Mouse (Mus musculus) hindbrain, embryonic 16.5 days (tissue): ENCODE measurements around the gene Mrps27. TPM values are rescaled to one million over a fixed set of nuclear protein-coding genes. Genes with fewer than 3 reads are reported as not detected.

Experiments
- ATAC-seq: fragments of 200-750 bp; cut with Nextera tagmentation; 2 replicates; pipeline ENCODE4 v1.8.0; 2017; ENCODE audit warnings: moderate TSS enrichment, moderate library complexity
- H3K27ac ChIP-seq: fragments of 300-500 bp; sonication (generic); 2 replicates; pipeline ENCODE4 v1.5.1; 2014; ENCODE audit warnings: low read depth, mild to moderate bottlenecking, control low read depth, low read length, moderate library complexity
- H3K27me3 ChIP-seq: fragments of 300-500 bp; sonication (generic); replicated peaks from 2 replicates; pipeline ENCODE4 v1.6.1; 2014; ENCODE audit warnings: low read length; ENCODE audit not compliant: control insufficient read depth, insufficient read depth
- H3K36me3 ChIP-seq: fragments of 300-500 bp; sonication (generic); 2 replicates; pipeline ENCODE4 v1.6.1; 2014; ENCODE audit warnings: mild to moderate bottlenecking, low read length, moderate library complexity, mixed read lengths; ENCODE audit not compliant: control insufficient read depth, insufficient read depth
- H3K4me1 ChIP-seq: fragments of 300-500 bp; sonication (generic); 2 replicates; pipeline ENCODE4 v1.6.1; 2014; ENCODE audit warnings: low read depth, low read length; ENCODE audit not compliant: control insufficient read depth, insufficient read depth
- H3K4me2 ChIP-seq: fragments of 300-500 bp; sonication (generic); 2 replicates; pipeline ENCODE4 v1.6.1; 2014; ENCODE audit warnings: mild to moderate bottlenecking, low read length, control low read depth, moderate library complexity
- H3K4me3 ChIP-seq: fragments of 300-500 bp; sonication (generic); 2 replicates; pipeline ENCODE4 v1.5.1; 2014; ENCODE audit warnings: mild to moderate bottlenecking, low read length, control low read depth, moderate library complexity
- H3K9ac ChIP-seq: fragments of 300-500 bp; sonication (generic); 2 replicates; pipeline ENCODE4 v1.6.1; 2014; ENCODE audit warnings: low read depth, mild to moderate bottlenecking, control low read depth, low read length, moderate library complexity
- H3K9me3 ChIP-seq: fragments of 300-500 bp; sonication (generic); 2 replicates; pipeline ENCODE4 v1.6.1; 2014; ENCODE audit warnings: mild to moderate bottlenecking, low read length, moderate library complexity; ENCODE audit not compliant: control insufficient read depth
- WGBS: fragments of 180-500 bp; shearing (Covaris S2); extraction: QIAGEN DNeasy Blood & Tissue Kit; methylation state at CpG from one replicate; pipeline ENCODE4 v1.1.7; 2014; 5-methylcytosine and 5-hydroxymethylcytosine counted together
- polyA plus RNA-seq: library from polyadenylated mRNA; unstranded; fragments of >200 nt; fragmentation: Nextera tagmentation; extraction: Ambion mirVana; gene quantifications from 2 replicates; pipeline ENCODE4 v1.2.1, GENCODE M21; 2015

Mrps27 gene
- polyA plus RNA-seq, 1 experiment from 2014 or later: 47.6 TPM

DNA sequence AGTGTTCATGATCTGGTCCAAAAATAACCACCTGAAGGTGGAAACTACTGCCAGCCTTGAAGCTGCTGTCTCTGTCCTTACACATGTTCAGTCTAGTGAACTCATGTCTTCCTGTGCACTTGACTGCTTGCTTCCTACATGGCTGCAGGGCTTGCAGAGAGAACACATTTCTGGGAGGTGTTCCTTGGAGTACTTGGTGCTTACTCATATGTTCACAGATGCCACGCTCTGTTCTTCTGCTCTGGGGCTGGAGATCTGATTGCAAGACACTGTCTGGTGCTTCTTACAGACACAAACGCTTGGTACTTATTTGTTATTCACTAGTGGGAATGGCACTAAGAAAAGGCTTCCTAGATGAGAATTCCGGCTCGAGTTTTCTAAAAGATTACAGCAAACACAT is 117.3 kb downstream of the Mrps27 start:
- H3K4me1 ChIP-seq: peaks cover 23% of the 10 kb centered on the region
- no peaks in the 10 kb centered on the region for H3K27me3 ChIP-seq
- ATAC-seq: no peak
- 0 out of 2 replicates have a peak, but pooled peaks cover 4% of the 10 kb centered on the region for H3K36me3 ChIP-seq
- no peak overlapping the region for H3K4me2 ChIP-seq
- H3K4me3 ChIP-seq: no peak overlapping the region
- H3K9me3 ChIP-seq: no peaks in the 10 kb centered on the region
- H3K27ac ChIP-seq: no peak overlapping the region
- WGBS: 88% methylated on average over 4 of the region's 4 CpGs
- no peak overlapping the region for H3K9ac ChIP-seq

DNA sequence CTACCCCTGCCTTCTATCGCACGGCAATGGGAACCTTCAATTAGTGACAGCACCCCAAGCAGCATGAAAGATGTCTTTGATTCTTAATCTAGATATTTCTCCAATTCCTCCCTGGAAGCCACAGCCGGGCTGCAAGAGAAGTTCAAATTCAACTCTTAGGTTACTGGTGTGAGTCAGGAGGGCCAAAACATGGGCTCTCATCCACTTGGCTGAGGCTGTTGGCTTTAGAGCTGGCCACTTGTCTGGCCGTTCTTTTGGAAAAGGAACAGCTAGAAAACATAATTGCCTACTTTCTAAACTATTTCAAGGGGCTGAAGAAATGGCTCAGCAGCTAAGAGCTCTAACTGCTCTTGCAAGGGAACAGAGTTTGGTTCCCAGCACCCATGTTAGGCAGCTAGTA is 120.0 kb downstream of the Mrps27 start:
- 0 out of 2 replicates have a peak, but pooled peaks cover 4% of the 10 kb centered on the region for H3K36me3 ChIP-seq
- H3K4me1 ChIP-seq: peaks cover 20% of the 10 kb centered on the region
- H3K9ac ChIP-seq: no peak overlapping the region
- 68% methylated on average over 4 of the region's 4 CpGs for WGBS
- H3K27ac ChIP-seq: no peak overlapping the region
- H3K4me2 ChIP-seq: no peak overlapping the region
- H3K4me3 ChIP-seq: no peak overlapping the region
- no peaks in the 10 kb centered on the region for H3K9me3 ChIP-seq
- no peaks in the 10 kb centered on the region for H3K27me3 ChIP-seq
- no peak for ATAC-seq

Other genes with a start within 250 kb of the Mrps27 start
- 1.0 TPM in 2 replicates for gene Zfp366, start 160.0 kb upstream of the Mrps27 start, polyA plus RNA-seq
- gene Ptcd2, start 81 bp upstream of the Mrps27 start, polyA plus RNA-seq: 53.6 and 59.4 TPM in 2 replicates
- gene Map1b, start 171.8 kb downstream of the Mrps27 start, polyA plus RNA-seq: 1,907 and 2,195 TPM in 2 replicates